Mouse (Mus musculus) stomach, postnatal 0 days (tissue): ENCODE data around the gene Glra1. TPM values are rescaled to one million over a fixed set of nuclear protein-coding genes. Genes with fewer than 3 reads are reported as not detected.
"Not testable (repeated sequence)": the region's sequence is repeated elsewhere in the genome, so short reads cannot be mapped to it uniquely, and the experiment has no call there.

Experiments
- ATAC-seq: fragments of 200-750 bp; cut with Nextera tagmentation; 2 replicates; pipeline ENCODE4 v1.8.0; 2017; ENCODE audit not compliant: low FRiP score, low TSS enrichment
- DNase-seq: peaks from one replicate; pipeline ENCODE4 v3.0.0-alpha.2; 2016; ENCODE audit warnings: low spot score
- H3K27ac ChIP-seq: fragments of 300-500 bp; sonication (generic); replicated peaks from 2 replicates; pipeline ENCODE4 v1.5.1; 2014; ENCODE audit warnings: mild to moderate bottlenecking, control low read depth
- H3K27me3 ChIP-seq: fragments of 300-500 bp; sonication (generic); 2 replicates; pipeline ENCODE4 v1.6.1; 2014; ENCODE audit warnings: low read length; ENCODE audit not compliant: control insufficient read depth, insufficient read depth
- H3K36me3 ChIP-seq: fragments of 300-500 bp; sonication (generic); 2 replicates; pipeline ENCODE4 v1.6.1; 2014; ENCODE audit warnings: low read length, mixed read lengths; ENCODE audit not compliant: control insufficient read depth, insufficient read depth
- H3K4me1 ChIP-seq: fragments of 300-500 bp; sonication (generic); replicated peaks from 2 replicates; pipeline ENCODE4 v1.6.1; 2014; ENCODE audit warnings: antibody characterized with exemption; ENCODE audit not compliant: control insufficient read depth, insufficient read depth
- H3K4me2 ChIP-seq: fragments of 300-500 bp; sonication (generic); replicated peaks from 2 replicates; pipeline ENCODE4 v1.6.1; 2014; ENCODE audit warnings: low read depth, mild to moderate bottlenecking, control low read depth, moderate library complexity
- H3K4me3 ChIP-seq: fragments of 300-500 bp; sonication (generic); 2 replicates; pipeline ENCODE4 v1.5.1; 2014; ENCODE audit warnings: low read depth, low read length, control low read depth
- H3K9ac ChIP-seq: fragments of 300-500 bp; sonication (generic); 2 replicates; pipeline ENCODE4 v1.6.1; 2014; ENCODE audit warnings: mild to moderate bottlenecking, low read length, control low read depth, mixed read lengths
- H3K9me3 ChIP-seq: fragments of 300-500 bp; sonication (generic); 2 replicates; pipeline ENCODE4 v1.6.1; 2016; ENCODE audit warnings: low read length; ENCODE audit not compliant: control insufficient read depth
- CTCF ChIP-seq: IDR thresholded peaks from 2 replicates; pipeline ENCODE4 v1.5.1; 2016; ENCODE audit warnings: antibody characterized with exemption, low read depth, mild to moderate bottlenecking, moderate library complexity
- EP300 ChIP-seq: optimal IDR thresholded peaks from 2 replicates; pipeline ENCODE3; 2016; ENCODE audit warnings: antibody characterized with exemption
- WGBS: fragments of 180-500 bp; shearing (Covaris S2); extraction: QIAGEN DNeasy Blood & Tissue Kit; methylation state at CpG from one replicate; pipeline ENCODE4 v1.1.7; 2014; 5-methylcytosine and 5-hydroxymethylcytosine counted together
- polyA plus RNA-seq: library from polyadenylated mRNA; unstranded; fragments of >200 nt; fragmentation: Nextera tagmentation; extraction: Ambion mirVana; gene quantifications from 2 replicates; pipeline ENCODE4 v1.2.1, GENCODE M21; 2015

Gene Glra1
- polyA plus RNA-seq = 0.06 TPM in 1 of 2 replicates, not detected in the other

- Histone ChIP-seq H3K4me1 (no peaks in the 10 kb centered on the region), H3K9me3 (no peaks in the 10 kb centered on the region), H3K9ac (no peak within 1 kb of the TSS), H3K27me3 (no peaks in the 10 kb centered on the region; the same call in 1 of the 2 replicates), H3K36me3 (no peaks in the 10 kb centered on the region), H3K4me2 (no peak within 1 kb of the TSS), H3K4me3 (no peak within 1 kb of the TSS), H3K27ac (no peak within 1 kb of the TSS)
- no peak for TF ChIP-seq EP300
- TF ChIP-seq CTCF = peak; percentile 17; the same call in 1 of the 2 replicates
- ATAC-seq = peak; percentile 40; the same call in 1 of the 2 replicates
- DNase-seq = peak; percentile 82
- 4% methylated on average over 36 of the region's 36 CpGs for WGBS
Measured at GRCm38 (mm10) chr11:55607808-55608523, at the start of gene Glra1. Gene Glra1, minus strand, starts transcription at chr11:55608198.

- DNase-seq = no peak
- H3K9ac ChIP-seq = no peak overlapping the region
- H3K27ac ChIP-seq = no peak overlapping the region
- no peak for TF ChIP-seq EP300
- TF ChIP-seq CTCF = no peak
- H3K4me1 ChIP-seq = no peaks in the 10 kb centered on the region
- no peak overlapping the region for H3K4me3 ChIP-seq
- no peaks in the 10 kb centered on the region for H3K9me3 ChIP-seq
- ATAC-seq = no peak
- no peaks in the 10 kb centered on the region for H3K36me3 ChIP-seq
- WGBS = 16% methylated on average over 4 of the region's 4 CpGs
- no peak overlapping the region for H3K4me2 ChIP-seq
- no peaks in the 10 kb centered on the region for H3K27me3 ChIP-seq
Measured at GRCm38 (mm10) chr11:55636961-55637360, 29.0 kb upstream of the Glra1 start.

DNA sequence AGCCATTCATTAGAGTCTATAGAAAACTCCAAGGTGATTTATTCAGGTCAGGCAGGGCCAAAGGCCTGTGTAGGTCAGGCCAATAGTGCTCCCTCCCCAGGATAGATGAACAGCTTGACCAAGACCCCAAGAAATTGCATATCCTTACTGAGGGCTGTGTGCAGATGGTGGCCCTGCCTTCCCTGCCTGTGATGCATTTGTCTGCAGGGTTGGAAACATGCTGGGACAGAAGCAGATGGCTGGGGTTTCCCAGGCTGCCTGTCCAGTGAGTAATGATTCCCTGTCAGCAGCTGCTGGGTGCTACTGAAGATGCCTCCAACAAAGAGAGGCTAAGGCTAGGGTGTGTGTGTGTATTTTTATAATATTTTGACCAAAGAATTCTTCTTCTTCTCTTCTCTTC is 25.9 kb upstream of the Glra1 start:
- H3K27me3 ChIP-seq = no peaks in the 10 kb centered on the region
- DNase-seq (no peak), ATAC-seq (no peak)
- H3K36me3 ChIP-seq = no peaks in the 10 kb centered on the region
- H3K4me2 ChIP-seq = no peak overlapping the region
- no peak overlapping the region for H3K27ac ChIP-seq
- H3K9me3 ChIP-seq = no peaks in the 10 kb centered on the region
- H3K4me3 ChIP-seq = no peak overlapping the region
- no peak for TF ChIP-seq CTCF
- TF ChIP-seq EP300 = no peak
- no peak overlapping the region for H3K9ac ChIP-seq
- H3K4me1 ChIP-seq = no peaks in the 10 kb centered on the region

GRCm38 (mm10) chr11:55614631-55615030 is 6.6 kb upstream of the Glra1 start:
- H3K27me3 ChIP-seq = not testable (repeated sequence)
- 66% methylated on average over 8 of the region's 8 CpGs for WGBS

GRCm38 (mm10) chr11:55608524-55608920 is 524 bp upstream of the Glra1 start:
- H3K4me3 ChIP-seq = no peak overlapping the region
- H3K9ac ChIP-seq = no peak overlapping the region
- H3K27ac ChIP-seq = no peak overlapping the region
- WGBS = 9% methylated on average over 12 of the region's 12 CpGs
- TF ChIP-seq CTCF (no peak), EP300 (no peak)
- DNase-seq (no peak), ATAC-seq (no peak)
- no peak overlapping the region for H3K4me2 ChIP-seq
- H3K36me3 ChIP-seq = no peaks in the 10 kb centered on the region
- no peaks in the 10 kb centered on the region for H3K4me1 ChIP-seq
- H3K27me3 ChIP-seq = no peaks in the 10 kb centered on the region; the same call in 1 of the 2 replicates
- H3K9me3 ChIP-seq = no peaks in the 10 kb centered on the region

More at GRCm38 (mm10) chr11:55614631-55615030, 6.6 kb upstream of the Glra1 start:
- ATAC-seq, DNase-seq, H3K36me3 ChIP-seq, H3K4me1 ChIP-seq, H3K9me3 ChIP-seq, H3K4me2 ChIP-seq, H3K27ac ChIP-seq, H3K9ac ChIP-seq, H3K4me3 ChIP-seq: not testable (repeated sequence)

DNA sequence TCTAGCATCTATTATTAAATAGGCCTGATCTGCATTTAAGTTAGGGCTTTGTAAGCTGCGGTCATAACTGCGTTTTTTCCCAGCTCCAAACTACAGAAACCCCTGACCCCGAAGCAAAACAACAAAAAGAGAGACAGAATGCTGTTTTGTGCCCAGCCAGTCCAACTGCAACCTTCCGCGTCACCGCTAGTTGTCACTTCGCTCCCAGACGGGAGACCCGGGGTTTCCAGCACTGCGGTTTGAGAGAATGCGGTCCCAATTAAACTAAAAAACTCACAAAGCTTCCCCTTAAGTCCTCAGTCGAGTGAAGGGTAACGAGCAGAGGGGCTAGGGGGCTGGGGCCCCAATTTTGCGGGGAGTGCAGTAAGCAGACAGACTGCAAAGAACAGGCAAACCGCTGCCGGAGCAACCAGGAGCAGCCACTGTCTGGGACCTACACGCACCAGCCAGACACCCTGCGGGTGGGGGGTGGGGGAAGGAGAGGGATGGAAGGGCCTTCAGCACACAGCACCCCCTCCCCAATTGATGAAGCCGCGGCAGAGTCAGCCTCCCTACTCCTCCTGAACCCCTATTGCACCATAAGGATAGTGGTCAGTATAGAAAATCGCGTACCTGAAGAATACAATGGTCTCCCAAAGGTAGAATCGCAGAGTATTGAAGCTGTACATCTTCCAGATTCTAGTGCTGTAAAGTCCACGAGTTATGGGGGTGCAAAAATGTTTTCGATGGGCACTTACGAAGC is 761 bp downstream of the Glra1 start:
- Histone ChIP-seq H3K27ac (no peak overlapping the region), H3K27me3 (no peaks in the 10 kb centered on the region; the same call in 1 of the 2 replicates), H3K9me3 (no peaks in the 10 kb centered on the region), H3K9ac (no peak overlapping the region), H3K36me3 (no peaks in the 10 kb centered on the region), H3K4me1 (no peaks in the 10 kb centered on the region), H3K4me3 (no peak overlapping the region), H3K4me2 (no peak overlapping the region)
- WGBS = 6% methylated on average over 26 of the region's 26 CpGs
- ATAC-seq (0 out of 2 replicates have a peak, but pooled peaks have one; percentile 4), DNase-seq (no peak)
- TF ChIP-seq EP300 = no peak
- TF ChIP-seq CTCF = 0 out of 2 replicates have a peak, but pooled peaks have one; percentile 5
